Mouse (Mus musculus) kidney, postnatal 0 days (tissue): ENCODE measurements around the gene D430041D05Rik. TPM values are rescaled to one million over a fixed set of nuclear protein-coding genes. Genes with fewer than 3 reads are reported as not detected.
A peak's percentile ranks its signal among the peaks of the same experiment; 100 is the strongest.

ENCODE experiments used
- ATAC-seq: fragments of 200-750 bp; cut with Nextera tagmentation; replicated peaks from 2 replicates; pipeline ENCODE4 v1.8.0; 2017; ENCODE audit warnings: low read depth, moderate number of reproducible peaks, moderate TSS enrichment, moderate library complexity; ENCODE audit not compliant: low FRiP score
- DNase-seq: peaks from one replicate; pipeline ENCODE4 v3.0.0-alpha.2; 2016; ENCODE audit warnings: low spot score
- H3K27ac ChIP-seq: fragments of 300-500 bp; sonication (generic); 2 replicates; pipeline ENCODE4 v1.5.1; 2014; ENCODE audit warnings: mild to moderate bottlenecking
- H3K27me3 ChIP-seq: fragments of 300-500 bp; sonication (generic); 2 replicates; pipeline ENCODE4 v1.6.1; 2014; ENCODE audit warnings: low read length, mixed read lengths; ENCODE audit not compliant: insufficient read depth
- H3K36me3 ChIP-seq: fragments of 300-500 bp; sonication (generic); 2 replicates; pipeline ENCODE4 v1.6.1; 2014; ENCODE audit warnings: low read length, mixed read lengths; ENCODE audit not compliant: insufficient read depth
- H3K4me1 ChIP-seq: fragments of 300-500 bp; sonication (generic); replicated peaks from 2 replicates; pipeline ENCODE4 v1.6.1; 2014; ENCODE audit warnings: antibody characterized with exemption, low read length, mixed read lengths; ENCODE audit not compliant: insufficient read depth
- H3K4me2 ChIP-seq: fragments of 300-500 bp; sonication (generic); 2 replicates; pipeline ENCODE4 v1.6.1; 2014; ENCODE audit warnings: mild to moderate bottlenecking, low read length, moderate library complexity, mixed read lengths
- H3K4me3 ChIP-seq: fragments of 300-500 bp; sonication (generic); replicated peaks from 2 replicates; pipeline ENCODE4 v1.5.1; 2014; ENCODE audit warnings: low read depth, low read length
- H3K9ac ChIP-seq: fragments of 300-500 bp; sonication (generic); 2 replicates; pipeline ENCODE4 v1.6.1; 2014; ENCODE audit warnings: low read depth, low read length
- H3K9me3 ChIP-seq: fragments of 300-500 bp; sonication (generic); replicated peaks from 2 replicates; pipeline ENCODE4 v1.6.1; 2016; ENCODE audit warnings: low read length, inconsistent platforms, mixed read lengths
- CTCF ChIP-seq: IDR thresholded peaks from 2 replicates; pipeline ENCODE4 v1.5.1; 2016; ENCODE audit warnings: antibody characterized with exemption, low read depth, mild to moderate bottlenecking, moderate library complexity
- WGBS: fragments of 180-500 bp; shearing (Covaris S2); extraction: QIAGEN DNeasy Blood & Tissue Kit; methylation state at CpG from one replicate; pipeline ENCODE4 v1.1.7; 2014; 5-methylcytosine and 5-hydroxymethylcytosine counted together
- polyA plus RNA-seq: library from polyadenylated mRNA; unstranded; fragments of >200 nt; fragmentation: Nextera tagmentation; extraction: Ambion mirVana; gene quantifications from 2 replicates; pipeline ENCODE4 v1.2.1, GENCODE M21; 2015

The D430041D05Rik gene
- polyA plus RNA-seq, 1 experiment from 2014 or later, result 0.22 TPM

DNA sequence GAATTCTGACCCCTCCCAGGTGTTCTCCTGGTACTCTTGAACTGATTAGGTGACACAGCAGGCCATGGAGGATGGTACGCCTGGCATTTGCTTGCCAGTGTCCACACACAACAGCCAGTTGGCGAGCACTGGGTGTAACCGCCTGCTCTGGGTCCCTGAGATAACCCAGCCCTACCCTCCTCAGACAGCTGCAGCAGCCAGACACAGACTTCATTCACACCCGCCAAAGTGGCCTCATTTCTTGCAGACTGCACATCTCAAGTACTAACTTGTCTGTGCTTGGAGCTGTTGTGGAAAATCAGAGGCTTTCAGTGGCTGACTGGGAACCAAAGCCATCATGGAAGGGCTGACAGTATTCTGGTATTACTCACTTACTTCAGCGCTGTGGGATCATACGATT is 280.6 kb downstream of the D430041D05Rik start:
- DNase-seq (no peak), ATAC-seq (no peak)

DNA sequence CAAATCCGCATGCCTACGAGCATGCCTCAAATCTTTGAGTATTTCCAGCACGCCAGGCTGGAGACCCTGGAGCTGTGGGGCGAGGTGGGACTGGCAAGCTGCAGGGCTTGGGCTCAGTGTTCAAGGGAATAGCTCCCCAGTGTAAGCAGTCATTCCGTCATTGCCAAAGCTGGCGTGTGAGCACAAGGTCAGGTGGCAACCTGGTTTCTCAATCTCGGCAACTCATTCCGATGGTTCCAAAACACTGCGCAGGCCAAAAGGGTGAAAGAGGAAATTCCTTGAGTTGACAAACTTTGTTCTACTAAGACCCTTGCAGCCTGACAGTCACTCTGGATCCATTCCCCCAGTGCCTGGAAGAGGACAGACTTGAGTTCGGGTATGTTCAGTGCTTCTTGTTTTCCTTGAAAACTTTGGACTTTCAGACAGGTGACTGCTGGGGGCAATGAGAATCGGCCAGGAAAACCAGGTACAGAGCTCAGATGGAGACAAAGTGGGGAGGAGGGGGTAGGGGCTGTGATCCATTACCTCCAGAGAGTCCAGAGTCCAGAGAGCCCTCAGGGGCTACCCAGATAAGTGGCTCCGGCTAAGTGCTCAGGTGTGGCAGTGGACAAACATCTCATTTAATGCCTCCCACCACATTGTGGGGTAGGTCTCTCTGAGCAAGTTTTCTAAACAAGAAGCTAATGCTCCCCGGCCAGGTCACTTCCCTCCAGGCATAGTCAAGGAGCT is 281.8 kb downstream of the D430041D05Rik start:
- TF ChIP-seq CTCF, result no peak
- DNase-seq (no peak), ATAC-seq (peak; percentile 27; the same call in 1 of the 2 replicates)
- H3K4me3 ChIP-seq, result no peak overlapping the region
- no peak overlapping the region for H3K4me2 ChIP-seq
- no peaks in the 10 kb centered on the region for H3K27me3 ChIP-seq
- H3K27ac ChIP-seq, result no peak overlapping the region
- no peaks in the 10 kb centered on the region for H3K4me1 ChIP-seq
- 85% methylated on average over 13 of the region's 13 CpGs for WGBS
- H3K9ac ChIP-seq, result no peak overlapping the region
- H3K9me3 ChIP-seq, result no peaks in the 10 kb centered on the region
- no peaks in the 10 kb centered on the region for H3K36me3 ChIP-seq

More for the DNA sequence above, 280.6 kb downstream of the D430041D05Rik start:
- Histone ChIP-seq H3K27me3 (no peaks in the 10 kb centered on the region), H3K4me1 (no peaks in the 10 kb centered on the region), H3K9ac (no peak overlapping the region), H3K9me3 (no peaks in the 10 kb centered on the region), H3K36me3 (no peaks in the 10 kb centered on the region), H3K4me2 (no peak overlapping the region), H3K27ac (no peak overlapping the region), H3K4me3 (no peak overlapping the region)
- TF ChIP-seq CTCF, result no peak
- 83% methylated on average over 6 of the region's 6 CpGs for WGBS

DNA sequence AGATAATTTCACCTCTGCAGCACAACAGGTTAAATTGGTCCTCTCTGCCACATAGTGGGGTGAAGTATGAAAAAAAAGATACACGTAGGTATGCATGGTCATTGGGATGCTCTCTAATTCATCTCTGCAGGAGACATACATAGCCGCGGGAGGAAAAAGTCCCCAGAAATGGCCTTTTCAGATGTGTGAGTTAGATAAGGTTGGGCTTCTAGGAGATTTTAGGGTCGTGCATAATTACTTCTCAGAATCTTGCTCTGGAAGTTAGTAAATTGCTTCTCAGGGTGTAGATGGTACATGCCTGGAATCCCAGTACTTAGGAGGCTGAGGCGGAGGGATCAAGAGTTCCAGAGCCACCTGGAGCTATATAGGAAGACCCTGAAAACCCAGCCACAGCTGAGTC is 286.7 kb downstream of the D430041D05Rik start:
- H3K4me2 ChIP-seq, result no peak overlapping the region
- no peak overlapping the region for H3K9ac ChIP-seq
- ATAC-seq (no peak), DNase-seq (no peak)
- no peak for TF ChIP-seq CTCF
- H3K9me3 ChIP-seq, result no peaks in the 10 kb centered on the region
- H3K4me1 ChIP-seq, result 0 out of 2 replicates have a peak, but pooled peaks cover 5% of the 10 kb centered on the region
- no peak overlapping the region for H3K4me3 ChIP-seq
- WGBS, result 70% methylated on average over 5 of the region's 5 CpGs
- H3K36me3 ChIP-seq, result no peaks in the 10 kb centered on the region
- no peaks in the 10 kb centered on the region for H3K27me3 ChIP-seq
- H3K27ac ChIP-seq, result no peak overlapping the region

DNA sequence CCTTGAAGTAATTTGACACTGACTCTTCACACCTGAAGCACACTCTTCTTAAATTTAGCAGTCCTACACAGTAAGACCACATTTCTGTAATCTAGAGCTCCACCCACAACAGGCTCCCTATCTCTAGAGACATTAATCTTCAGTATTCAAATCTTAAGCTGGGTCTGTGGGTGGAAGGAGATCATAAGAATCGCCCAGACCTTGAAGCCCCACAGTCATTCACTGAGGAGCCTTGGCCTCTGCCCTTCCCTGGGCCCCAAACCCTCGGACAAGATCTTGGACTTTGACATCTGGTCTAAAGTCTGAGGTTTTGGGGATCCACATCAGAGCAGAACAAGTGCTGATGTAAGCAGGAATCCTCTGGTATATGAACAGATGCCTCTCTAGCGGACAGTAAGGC is 287.3 kb downstream of the D430041D05Rik start:
- no peak for TF ChIP-seq CTCF
- no peak overlapping the region for H3K27ac ChIP-seq
- H3K27me3 ChIP-seq, result no peaks in the 10 kb centered on the region
- 48% methylated on average over 3 of the region's 3 CpGs for WGBS
- peak overlapping the region; percentile 97; the same call in 1 of the 2 replicates for H3K4me2 ChIP-seq
- H3K36me3 ChIP-seq, result no peaks in the 10 kb centered on the region
- DNase-seq (no peak), ATAC-seq (no peak)
- no peaks in the 10 kb centered on the region for H3K9me3 ChIP-seq
- no peak overlapping the region for H3K9ac ChIP-seq
- H3K4me1 ChIP-seq, result 0 out of 2 replicates have a peak, but pooled peaks cover 5% of the 10 kb centered on the region
- H3K4me3 ChIP-seq, result no peak overlapping the region

DNA sequence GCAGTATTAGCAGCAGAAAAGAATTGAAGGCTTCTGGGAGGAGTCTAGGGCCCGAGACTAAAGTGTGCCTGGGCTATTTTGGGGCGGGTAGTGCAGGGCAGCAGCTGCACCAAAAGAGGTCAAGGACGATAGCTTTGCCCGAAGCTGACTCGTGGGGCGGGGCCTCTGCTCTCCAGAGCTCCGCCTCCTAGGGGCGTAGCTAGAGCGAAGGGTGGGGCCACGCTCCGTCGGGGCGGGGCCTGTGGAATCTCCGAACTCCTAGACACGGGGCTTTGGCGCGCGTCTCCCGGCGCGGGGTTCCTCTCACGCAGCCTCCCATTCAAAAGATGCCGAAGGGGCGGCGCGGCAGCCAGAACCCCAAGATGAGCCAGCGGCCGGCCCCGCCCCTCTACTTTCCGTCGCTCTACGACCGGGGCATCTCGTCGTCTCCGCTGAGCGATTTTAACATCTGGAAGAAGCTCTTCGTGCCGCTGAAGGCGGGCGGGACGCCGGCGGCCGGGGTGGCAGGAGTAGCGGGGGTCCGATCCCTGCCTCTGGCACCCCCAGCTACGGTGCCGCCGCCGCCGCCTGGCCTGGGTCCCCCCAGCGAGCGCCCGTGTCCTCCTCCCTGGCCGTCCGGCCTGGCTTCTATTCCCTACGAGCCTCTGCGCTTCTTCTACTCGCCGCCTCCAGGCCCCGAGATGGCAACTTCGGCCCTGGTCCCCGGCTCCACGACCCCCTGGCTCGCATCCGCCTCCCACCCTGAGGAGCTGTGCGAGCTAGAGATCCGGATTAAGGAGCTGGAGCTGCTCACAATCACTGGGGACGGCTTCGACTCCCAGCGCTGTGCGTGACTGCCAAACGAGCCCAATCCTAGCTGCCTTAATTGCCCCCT is 288.1 kb downstream of the D430041D05Rik start, which contains the start of gene A930018P22Rik:
TSS of gene A930018P22Rik (plus strand) at position 265 of the 874 bp plus-strand sequence.
- Histone ChIP-seq H3K9me3 (no peaks in the 10 kb centered on the region), H3K4me2 (peak within 1 kb of the TSS; percentile 97), H3K9ac (peak within 1 kb of the TSS; percentile 70), H3K4me1 (0 out of 2 replicates have a peak, but pooled peaks cover 5% of the 10 kb centered on the region), H3K36me3 (no peaks in the 10 kb centered on the region), H3K27me3 (no peaks in the 10 kb centered on the region), H3K27ac (peak within 1 kb of the TSS; percentile 32; the same call in 1 of the 2 replicates), H3K4me3 (peak within 1 kb of the TSS; percentile 74)
- ATAC-seq, result peak; percentile 91
- WGBS, result under 1% methylated on average over 74 of the region's 74 CpGs
- TF ChIP-seq CTCF, result peak; percentile 29; the same call in 1 of the 2 replicates
- DNase-seq, result peak; percentile 94
